Mouse (Mus musculus) C2C12 (cell line): ENCODE measurements around the gene Mtcl1.

Experiments
- CTCF ChIP-seq: IDR thresholded peaks from one replicate; pipeline ENCODE4 v1.5.1; 2011; ENCODE audit not compliant: control insufficient read depth, insufficient read depth, insufficient read length
- MAX ChIP-seq: IDR thresholded peaks from one replicate; pipeline ENCODE4 v1.6.1; 2011; ENCODE audit warnings: mild to moderate bottlenecking, control low read depth
- MYOD1 ChIP-seq: IDR thresholded peaks from one replicate; pipeline ENCODE4 v1.6.1; 2011; ENCODE audit warnings: low read depth; ENCODE audit not compliant: control insufficient read depth, insufficient read length
- USF1 ChIP-seq: IDR thresholded peaks from one replicate; pipeline ENCODE4 v1.6.1; 2011; ENCODE audit warnings: low read depth, mild to moderate bottlenecking, control low read depth, moderate library complexity

DNA sequence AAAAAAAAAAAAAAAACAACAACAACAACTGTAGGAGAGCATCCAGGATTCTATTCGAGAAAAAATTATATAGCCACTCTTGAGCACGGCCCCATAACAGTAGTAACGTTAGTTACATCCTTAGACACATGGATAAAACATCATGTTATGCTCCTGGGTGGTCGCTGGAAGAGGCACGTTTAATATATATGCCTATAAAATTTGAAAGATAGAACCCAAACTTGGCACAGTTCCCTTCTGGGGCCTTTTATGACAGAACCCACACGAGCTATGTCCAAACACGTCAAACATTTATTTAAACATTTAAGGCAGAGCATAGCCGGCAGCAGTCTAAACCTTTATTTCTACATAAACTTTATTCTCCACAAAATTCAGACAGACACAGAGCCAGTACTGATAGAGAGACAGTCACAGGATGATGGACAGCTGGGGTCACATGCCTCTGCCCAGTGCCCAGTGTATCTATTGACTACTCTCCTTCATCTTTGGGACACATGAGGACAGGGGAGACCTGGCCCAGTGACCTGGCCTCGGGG is 40.4 kb downstream of the Mtcl1 start:
- TF ChIP-seq CTCF: no peak
- TF ChIP-seq MYOD1: no peak
- TF ChIP-seq MAX: no peak
- no peak for TF ChIP-seq USF1
